Mouse (Mus musculus) lung, adult 2 months (tissue): ENCODE results near the gene Plbd2. TPM values are rescaled to one million over a fixed set of nuclear protein-coding genes. Genes with fewer than 3 reads are reported as not detected.

Experiments
- DNase-seq: peaks from one replicate; pipeline ENCODE4 v3.0.0; 2022
- H3K4me1 ChIP-seq: fragments of 200-500 bp; 2 replicates; pipeline ENCODE4 v1.6.1; 2011; ENCODE audit warnings: low read length; ENCODE audit not compliant: control insufficient read depth, insufficient read depth
- H3K4me3 ChIP-seq: fragments of 200-500 bp; replicated peaks from 2 replicates; pipeline ENCODE3; 2011; ENCODE audit warnings: low read depth, mild to moderate bottlenecking, control low read depth, low read length; ENCODE audit errors: extremely low read depth
- CTCF ChIP-seq: fragments of 200-500 bp; IDR thresholded peaks from 2 replicates; pipeline ENCODE4 v1.5.1; 2011; ENCODE audit warnings: mild to moderate bottlenecking, low read length, control low read depth; ENCODE audit not compliant: insufficient read depth
- POLR2A ChIP-seq: fragments of 200-500 bp; IDR thresholded peaks from 2 replicates; pipeline ENCODE4 v1.6.1; 2011; ENCODE audit warnings: low read depth, mild to moderate bottlenecking, control low read depth, low read length, borderline replicate concordance; ENCODE audit errors: extremely low read depth
- WGBS: fragments of 180-500 bp; shearing (Covaris S2); methylation state at CpG from one replicate; pipeline ENCODE4 v1.1.7; 2018; 5-methylcytosine and 5-hydroxymethylcytosine counted together
- polyA plus RNA-seq: library from polyadenylated mRNA; depleted of rRNA; stranded (reverse); fragments of >200 nt; gene quantifications from 2 replicates; pipeline ENCODE4 v1.2.3, GENCODE M21; 2012; rRNA removed

Gene Plbd2
- polyA plus RNA-seq, 1 experiment: 40.0 TPM

DNA sequence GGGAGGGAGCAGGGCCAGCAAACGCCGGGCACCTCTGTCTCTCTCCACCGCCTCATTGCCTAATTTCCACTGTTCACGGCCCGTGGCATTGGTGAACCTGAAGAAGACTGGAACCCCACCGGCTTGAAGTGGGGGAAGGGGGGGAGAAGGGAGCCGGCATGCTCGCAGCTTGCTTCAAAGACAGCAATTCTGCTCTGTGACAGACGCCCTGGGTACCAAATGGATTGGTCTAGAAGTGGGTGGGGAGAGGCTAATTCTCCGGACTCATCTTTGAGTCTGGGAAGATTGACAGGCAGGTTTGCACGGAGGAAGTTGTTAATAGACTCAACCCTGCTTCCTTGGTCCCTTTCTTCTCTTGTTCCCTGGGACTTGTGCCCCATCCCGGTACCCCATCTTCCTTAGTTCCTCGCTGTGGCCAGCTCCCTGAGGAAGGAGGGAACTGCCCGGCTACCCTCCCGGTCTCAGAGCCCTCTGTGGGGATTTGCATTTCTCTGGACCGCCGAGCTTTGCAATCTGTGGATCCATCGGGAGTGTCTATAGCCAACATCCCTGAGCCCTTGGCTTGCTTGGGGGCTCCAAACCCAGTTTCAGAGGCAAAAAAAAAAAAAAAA is 66.4 kb downstream of the Plbd2 start:
- H3K4me3 ChIP-seq: no peak overlapping the region
- DNase-seq: no peak
- H3K4me1 ChIP-seq: no peaks in the 10 kb centered on the region; the same call in none of the 2 replicates
- TF ChIP-seq POLR2A (no peak), CTCF (no peak)
- WGBS: 2% methylated on average over 18 of the region's 18 CpGs

DNA sequence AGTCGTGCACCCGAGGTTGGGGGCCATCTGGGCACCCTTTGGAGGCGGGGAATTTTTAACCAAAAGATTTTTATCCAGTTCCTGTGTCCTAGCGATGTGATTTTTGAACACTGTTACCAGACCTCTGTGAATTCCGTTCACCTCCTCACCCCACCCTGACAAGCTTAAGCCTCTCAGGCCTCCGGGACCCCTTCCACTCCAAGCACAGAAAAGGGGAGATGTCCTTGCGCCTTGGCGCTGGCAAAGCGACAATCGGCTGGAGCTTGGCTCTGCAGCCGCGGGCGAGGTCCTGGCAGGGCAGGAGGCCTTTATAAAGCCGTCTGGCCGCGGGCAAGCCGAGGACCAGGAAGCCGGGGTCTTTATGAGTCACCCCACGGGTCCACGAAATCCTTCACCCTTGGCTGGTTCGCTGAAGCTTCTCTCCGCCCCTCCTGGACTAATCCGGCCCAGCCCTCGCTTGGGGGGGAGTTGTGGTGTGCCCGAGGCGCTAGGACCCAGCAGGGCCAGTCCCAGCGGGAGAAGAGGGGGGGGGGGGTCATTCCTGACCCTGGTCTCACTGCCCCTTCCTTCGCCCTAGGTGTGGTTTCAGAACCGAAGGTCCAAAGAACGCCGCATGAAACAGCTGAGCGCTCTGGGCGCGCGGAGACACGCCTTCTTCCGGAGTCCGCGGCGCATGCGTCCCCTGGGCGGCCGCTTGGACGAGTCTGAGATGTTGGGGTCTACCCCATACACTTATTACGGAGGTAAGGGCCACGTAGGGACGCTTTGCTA is 67.5 kb downstream of the Plbd2 start:
- WGBS: 2% methylated on average over 47 of the region's 47 CpGs
- TF ChIP-seq CTCF (no peak), POLR2A (no peak)
- Histone ChIP-seq H3K4me1 (no peaks in the 10 kb centered on the region; the same call in none of the 2 replicates), H3K4me3 (no peak overlapping the region)
- no peak for DNase-seq

GRCm38 (mm10) chr5:120435006-120435681 is 68.3 kb downstream of the Plbd2 start:
- 1% methylated on average over 44 of the region's 44 CpGs for WGBS
- DNase-seq: no peak
- Histone ChIP-seq H3K4me1 (no peaks in the 10 kb centered on the region; the same call in none of the 2 replicates), H3K4me3 (no peak overlapping the region)
- TF ChIP-seq POLR2A (no peak), CTCF (no peak)

GRCm38 (mm10) chr5:120434231-120434735 is 69.1 kb downstream of the Plbd2 start:
- no peak for DNase-seq
- Histone ChIP-seq H3K4me3 (no peak overlapping the region), H3K4me1 (no peaks in the 10 kb centered on the region)
- TF ChIP-seq CTCF (no peak), POLR2A (no peak)
- 5% methylated on average over 21 of the region's 21 CpGs for WGBS

Other genes with a start within 250 kb of the Plbd2 start
- gene Lhx5, start 71.9 kb downstream of the Plbd2 start, polyA plus RNA-seq: not detected in 2 replicates
- 2.1 and 2.3 TPM in 2 replicates for gene Sdsl, start 30.8 kb downstream of the Plbd2 start, polyA plus RNA-seq
- gene Sds, start 27.1 kb downstream of the Plbd2 start, polyA plus RNA-seq: 0.65 and 0.70 TPM in 2 replicates
- gene Slc8b1, start 7.5 kb upstream of the Plbd2 start, polyA plus RNA-seq: 37.0 and 40.0 TPM in 2 replicates
- gene Tpcn1, start 85.0 kb upstream of the Plbd2 start, polyA plus RNA-seq: 75.8 and 89.2 TPM in 2 replicates
- gene Iqcd, start 85.4 kb upstream of the Plbd2 start, polyA plus RNA-seq: 2.0 and 2.4 TPM in 2 replicates
- gene Rita1, start 109.0 kb upstream of the Plbd2 start, polyA plus RNA-seq: 15.7 and 15.8 TPM in 2 replicates
- 37.2 and 39.2 TPM in 2 replicates for gene Ddx54, start 109.1 kb upstream of the Plbd2 start, polyA plus RNA-seq
- 1.6 TPM in 2 replicates for gene Cfap73, start 130.6 kb upstream of the Plbd2 start, polyA plus RNA-seq
- 0.80 and 1.6 TPM in 2 replicates for gene Rasal1, start 145.2 kb upstream of the Plbd2 start, polyA plus RNA-seq
- 6.1 and 7.8 TPM in 2 replicates for gene Dtx1, start 208.3 kb upstream of the Plbd2 start, polyA plus RNA-seq
- gene Oas2, start 246.2 kb upstream of the Plbd2 start, polyA plus RNA-seq: 4.5 and 5.0 TPM in 2 replicates